Mouse (Mus musculus) hindbrain, embryonic 15.5 days (tissue): ENCODE measurements around the gene Zkscan1. TPM values are rescaled to one million over a fixed set of nuclear protein-coding genes. Genes with fewer than 3 reads are reported as not detected.
A peak's percentile ranks its signal among the peaks of the same experiment; 100 is the strongest.
"Not testable (repeated sequence)": the region's sequence is repeated elsewhere in the genome, so short reads cannot be mapped to it uniquely, and the experiment has no call there.

Experiments used
- ATAC-seq: fragments of 200-750 bp; cut with Nextera tagmentation; 2 replicates; pipeline ENCODE4 v1.8.0; 2017; ENCODE audit warnings: low read depth, moderate number of reproducible peaks, moderate TSS enrichment; ENCODE audit not compliant: low FRiP score
- H3K27ac ChIP-seq: fragments of 300-500 bp; sonication (generic); replicated peaks from 2 replicates; pipeline ENCODE4 v1.5.1; 2015; ENCODE audit warnings: mild to moderate bottlenecking, inconsistent platforms
- H3K27me3 ChIP-seq: fragments of 300-500 bp; sonication (generic); 2 replicates; pipeline ENCODE4 v1.6.1; 2015; ENCODE audit warnings: control low read depth, inconsistent platforms
- H3K36me3 ChIP-seq: fragments of 300-500 bp; sonication (generic); 2 replicates; pipeline ENCODE4 v1.6.1; 2015; ENCODE audit warnings: control low read depth, inconsistent platforms
- H3K4me1 ChIP-seq: fragments of 300-500 bp; sonication (generic); replicated peaks from 2 replicates; pipeline ENCODE4 v1.6.1; 2015; ENCODE audit warnings: control low read depth, inconsistent platforms
- H3K4me2 ChIP-seq: fragments of 300-500 bp; sonication (generic); 2 replicates; pipeline ENCODE4 v1.6.1; 2015; ENCODE audit warnings: moderate library complexity, mild to moderate bottlenecking, inconsistent platforms
- H3K4me3 ChIP-seq: fragments of 300-500 bp; sonication (generic); 2 replicates; pipeline ENCODE4 v1.5.1; 2015; ENCODE audit warnings: mild to moderate bottlenecking, inconsistent platforms
- H3K9ac ChIP-seq: fragments of 300-500 bp; sonication (generic); 2 replicates; pipeline ENCODE4 v1.6.1; 2015; ENCODE audit warnings: inconsistent platforms
- H3K9me3 ChIP-seq: fragments of 300-500 bp; sonication (generic); 2 replicates; pipeline ENCODE4 v1.6.1; 2016; ENCODE audit warnings: control low read depth, inconsistent platforms
- WGBS: fragments of 180-500 bp; shearing (Covaris S2); methylation state at CpG from one replicate; pipeline ENCODE4 v1.1.7; 2015; 5-methylcytosine and 5-hydroxymethylcytosine counted together
- polyA plus RNA-seq: library from polyadenylated mRNA; unstranded; fragments of >200 nt; fragmentation: Nextera tagmentation; extraction: Ambion mirVana; gene quantifications from 2 replicates; pipeline ENCODE4 v1.2.1, GENCODE M21; 2015

The Zkscan1 gene
- polyA plus RNA-seq = 20.8 and 22.1 TPM in 2 replicates

GRCm38 (mm10) chr5:138084996-138085395 is at the start of gene Zkscan1:
Zkscan1 (plus strand) TSS chr5:138085084.
- peak; percentile 95 for ATAC-seq
- H3K27ac ChIP-seq = peak within 1 kb of the TSS; percentile 91
- H3K4me3 ChIP-seq = peak within 1 kb of the TSS; percentile 86
- H3K9ac ChIP-seq = peak within 1 kb of the TSS; percentile 98
- H3K9me3 ChIP-seq = no peaks in the 10 kb centered on the region
- H3K27me3 ChIP-seq = no peaks in the 10 kb centered on the region
- no peaks in the 10 kb centered on the region for H3K36me3 ChIP-seq
- 0% methylated on average over 27 of the region's 27 CpGs for WGBS
- peaks cover 36% of the 10 kb centered on the region for H3K4me1 ChIP-seq
- H3K4me2 ChIP-seq = peak within 1 kb of the TSS; percentile 78

- WGBS = no CpG with 5 or more reads among the region's 5 CpGs
- not testable (repeated sequence) for H3K9me3 ChIP-seq, ATAC-seq, H3K4me2 ChIP-seq, H3K36me3 ChIP-seq, H3K27ac ChIP-seq, H3K4me1 ChIP-seq, H3K4me3 ChIP-seq, H3K27me3 ChIP-seq, H3K9ac ChIP-seq
These were observed 32.0 kb upstream of the Zkscan1 start, which contains the start of gene Smok3c for GRCm38 (mm10) chr5:138052894-138053293. Smok3c (plus strand) TSS chr5:138053194.

GRCm38 (mm10) chr5:138073803-138074202 is 11.1 kb upstream of the Zkscan1 start:
- H3K27ac ChIP-seq = no peak overlapping the region
- 92% methylated on average over 4 of the region's 4 CpGs for WGBS
- no peaks in the 10 kb centered on the region for H3K9me3 ChIP-seq
- H3K36me3 ChIP-seq = no peaks in the 10 kb centered on the region
- no peak overlapping the region for H3K4me2 ChIP-seq
- no peaks in the 10 kb centered on the region for H3K27me3 ChIP-seq
- ATAC-seq = no peak
- no peak overlapping the region for H3K4me3 ChIP-seq
- no peaks in the 10 kb centered on the region for H3K4me1 ChIP-seq
- no peak overlapping the region for H3K9ac ChIP-seq

GRCm38 (mm10) chr5:138075684-138076083 is 9.2 kb upstream of the Zkscan1 start:
- no peaks in the 10 kb centered on the region for H3K4me1 ChIP-seq
- no peaks in the 10 kb centered on the region for H3K9me3 ChIP-seq
- H3K9ac ChIP-seq = no peak overlapping the region
- whole genome bisulfite sequencing = 80% methylated on average over 3 of the region's 3 CpGs
- no peak for ATAC-seq
- H3K27ac ChIP-seq = no peak overlapping the region
- no peaks in the 10 kb centered on the region for H3K36me3 ChIP-seq
- no peaks in the 10 kb centered on the region for H3K27me3 ChIP-seq
- H3K4me3 ChIP-seq = no peak overlapping the region
- H3K4me2 ChIP-seq = no peak overlapping the region

DNA sequence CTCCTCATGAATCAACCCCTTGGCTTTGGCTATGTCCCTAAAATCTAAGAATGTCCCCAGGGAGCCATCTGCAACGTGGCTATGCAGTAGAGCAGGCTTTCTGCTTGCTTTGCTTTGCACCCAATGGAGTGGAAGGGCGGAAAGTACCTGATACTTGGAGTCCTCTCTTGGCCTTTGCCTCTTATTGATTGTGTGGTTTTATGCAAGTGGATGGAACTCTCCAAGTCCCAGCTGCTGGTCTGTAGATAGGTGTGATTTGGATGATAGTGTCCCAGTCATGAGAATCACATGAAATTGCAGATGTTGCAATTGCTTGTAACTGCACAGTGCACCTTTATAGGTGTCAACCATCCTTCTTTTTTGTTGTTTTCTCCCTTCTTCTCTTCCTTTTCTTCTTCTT is 8.7 kb upstream of the Zkscan1 start:
- Histone ChIP-seq H3K4me1 (no peaks in the 10 kb centered on the region), H3K4me2 (no peak overlapping the region), H3K27ac (no peak overlapping the region), H3K36me3 (no peaks in the 10 kb centered on the region), H3K27me3 (no peaks in the 10 kb centered on the region), H3K9me3 (no peaks in the 10 kb centered on the region), H3K4me3 (no peak overlapping the region), H3K9ac (no peak overlapping the region)
- no peak for ATAC-seq
- 60% methylated on average over 2 of the region's 2 CpGs for WGBS

GRCm38 (mm10) chr5:138080456-138080855 is 4.4 kb upstream of the Zkscan1 start:
- H3K9ac ChIP-seq = no peak overlapping the region

DNA sequence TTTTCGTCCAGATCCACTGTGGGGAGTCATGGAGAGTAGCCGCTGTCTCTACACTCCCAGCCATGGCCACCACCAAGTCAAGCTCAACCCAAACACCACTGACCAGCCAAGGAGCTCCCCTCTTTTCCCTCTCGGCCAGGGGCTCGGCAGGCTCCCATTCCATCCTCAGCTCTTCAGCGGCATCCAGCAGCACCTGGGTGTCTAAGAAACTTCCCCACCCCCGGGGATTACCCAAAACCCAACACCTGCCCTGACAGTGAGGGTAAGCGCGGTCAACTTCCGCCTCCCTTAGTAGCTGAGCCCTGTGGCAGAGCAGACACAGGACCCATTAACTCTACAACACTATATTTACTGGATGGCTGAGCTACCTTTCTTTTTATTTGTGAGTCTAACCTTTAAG is 3.4 kb upstream of the Zkscan1 start:
- Histone ChIP-seq H3K4me2 (no peak overlapping the region), H3K4me3 (no peak overlapping the region), H3K27ac (no peak overlapping the region), H3K9ac (no peak overlapping the region), H3K27me3 (no peaks in the 10 kb centered on the region), H3K36me3 (no peaks in the 10 kb centered on the region), H3K9me3 (no peaks in the 10 kb centered on the region), H3K4me1 (peaks cover 10% of the 10 kb centered on the region)
- no peak for ATAC-seq
- WGBS = 84% methylated on average over 9 of the region's 9 CpGs

More at GRCm38 (mm10) chr5:138080456-138080855, 4.4 kb upstream of the Zkscan1 start:
- Histone ChIP-seq H3K4me2 (no peak overlapping the region), H3K27me3 (no peaks in the 10 kb centered on the region), H3K4me3 (no peak overlapping the region), H3K9me3 (no peaks in the 10 kb centered on the region), H3K4me1 (0 out of 2 replicates have a peak, but pooled peaks cover 3% of the 10 kb centered on the region), H3K36me3 (no peaks in the 10 kb centered on the region), H3K27ac (no peak overlapping the region)
- ATAC-seq = no peak
- 92% methylated on average over 5 of the region's 5 CpGs for WGBS

- Histone ChIP-seq H3K4me3 (no peak overlapping the region), H3K27me3 (no peaks in the 10 kb centered on the region), H3K4me2 (no peak overlapping the region), H3K36me3 (no peaks in the 10 kb centered on the region), H3K9ac (no peak overlapping the region), H3K9me3 (no peaks in the 10 kb centered on the region), H3K4me1 (peaks cover 29% of the 10 kb centered on the region), H3K27ac (no peak overlapping the region)
- ATAC-seq = no peak
- 72% methylated on average over 2 of the region's 2 CpGs for WGBS
These were observed 1.5 kb upstream of the Zkscan1 start for GRCm38 (mm10) chr5:138083318-138083900.

DNA sequence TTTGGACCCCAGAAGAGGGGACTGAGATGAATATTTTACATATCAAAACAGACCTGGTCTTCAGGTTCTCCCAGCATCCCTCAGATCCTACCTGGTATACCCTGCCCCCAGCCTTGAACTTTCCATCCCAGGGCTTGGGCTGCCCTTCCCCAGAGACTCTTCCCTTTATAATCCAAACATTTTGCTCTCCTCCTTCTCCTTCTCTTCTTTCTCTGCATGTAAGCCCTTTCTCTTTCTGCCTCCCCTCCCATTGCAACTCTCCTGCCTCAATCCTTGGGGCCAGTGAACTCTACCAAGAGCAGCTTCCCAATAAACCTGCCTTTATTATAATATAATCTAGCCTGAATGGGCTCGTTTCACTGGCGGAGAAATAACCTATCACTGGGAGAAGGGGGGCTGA is 948 bp upstream of the Zkscan1 start:
- H3K27ac ChIP-seq = no peak overlapping the region
- H3K4me3 ChIP-seq = no peak overlapping the region
- no peak for ATAC-seq
- H3K36me3 ChIP-seq = no peaks in the 10 kb centered on the region
- WGBS = 95% methylated on average over 2 of the region's 2 CpGs
- peaks cover 34% of the 10 kb centered on the region for H3K4me1 ChIP-seq
- H3K4me2 ChIP-seq = no peak overlapping the region
- H3K27me3 ChIP-seq = no peaks in the 10 kb centered on the region
- H3K9ac ChIP-seq = no peak overlapping the region
- H3K9me3 ChIP-seq = no peaks in the 10 kb centered on the region

DNA sequence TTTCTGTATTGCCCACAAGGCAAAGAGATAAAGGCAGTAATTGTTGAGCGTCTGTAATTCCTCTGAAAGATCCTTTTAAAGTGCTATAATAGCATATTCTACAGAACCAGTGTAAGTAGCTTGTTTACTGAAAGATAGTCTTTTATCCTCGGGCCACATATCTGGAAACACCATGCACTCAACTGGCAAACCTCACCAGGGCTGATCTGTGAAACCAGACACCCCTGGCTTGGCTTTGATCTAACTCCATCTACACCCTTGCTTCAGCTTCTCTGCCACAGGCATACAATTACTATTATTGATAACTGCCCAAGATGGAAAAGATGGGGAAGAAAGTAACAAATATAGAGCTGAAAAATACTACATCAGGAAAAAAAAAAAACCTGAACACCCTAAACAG is 377 bp upstream of the Zkscan1 start:
- Histone ChIP-seq H3K36me3 (no peaks in the 10 kb centered on the region), H3K4me1 (peaks cover 36% of the 10 kb centered on the region), H3K4me3 (peak overlapping the region; percentile 86), H3K9me3 (no peaks in the 10 kb centered on the region), H3K27ac (peak overlapping the region; percentile 44; the same call in 1 of the 2 replicates), H3K27me3 (no peaks in the 10 kb centered on the region), H3K4me2 (peak overlapping the region; percentile 78), H3K9ac (0 out of 2 replicates have a peak overlapping the region, but pooled peaks have one; percentile 9)
- ATAC-seq = peak; percentile 38; the same call in 1 of the 2 replicates
- 76% methylated on average over 2 of the region's 2 CpGs for WGBS

DNA sequence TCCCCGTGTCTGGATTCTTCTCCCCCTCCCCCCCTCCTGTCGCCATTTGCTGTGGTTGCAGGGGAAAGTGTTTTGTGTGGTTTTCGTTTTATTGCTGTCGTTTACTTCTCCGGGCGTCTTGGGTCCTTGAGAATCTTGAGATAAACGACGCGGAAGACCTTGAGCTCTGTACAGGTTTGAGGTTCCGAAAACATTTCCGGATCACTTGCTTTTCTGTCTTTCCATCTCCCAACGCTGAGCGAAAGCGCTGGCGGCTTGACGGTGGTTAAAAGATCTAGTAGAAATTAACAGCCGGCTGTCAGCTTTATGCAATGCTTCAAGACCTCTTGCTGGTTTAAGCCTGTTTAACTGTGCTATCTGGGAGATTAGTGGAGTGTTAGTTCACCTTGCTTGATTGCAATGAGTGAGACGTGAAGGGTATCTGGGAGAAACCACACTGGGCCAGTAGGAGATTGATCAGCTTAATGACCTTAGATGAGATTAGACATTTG is 582 bp downstream of the Zkscan1 start:
- Histone ChIP-seq H3K36me3 (no peaks in the 10 kb centered on the region), H3K4me3 (peak overlapping the region; percentile 86), H3K4me2 (peak overlapping the region; percentile 78), H3K9ac (peak overlapping the region; percentile 98), H3K9me3 (no peaks in the 10 kb centered on the region), H3K27ac (peak overlapping the region; percentile 91), H3K27me3 (no peaks in the 10 kb centered on the region), H3K4me1 (peaks cover 36% of the 10 kb centered on the region)
- ATAC-seq = peak; percentile 3; the same call in 1 of the 2 replicates
- under 1% methylated on average over 18 of the region's 18 CpGs for WGBS

GRCm38 (mm10) chr5:138086842-138087241 is 2.0 kb downstream of the Zkscan1 start:
- Histone ChIP-seq H3K27ac (no peak overlapping the region), H3K4me3 (peak overlapping the region; percentile 86; the same call in 1 of the 2 replicates), H3K27me3 (no peaks in the 10 kb centered on the region), H3K9me3 (no peaks in the 10 kb centered on the region), H3K36me3 (no peaks in the 10 kb centered on the region), H3K4me1 (peaks cover 36% of the 10 kb centered on the region), H3K9ac (no peak overlapping the region; the same call in 1 of the 2 replicates), H3K4me2 (peak overlapping the region; percentile 78)
- no peak for ATAC-seq
- WGBS = 72% methylated on average over 3 of the region's 3 CpGs
